Mouse (Mus musculus) neural tube, embryonic 13.5 days (tissue): ENCODE data around the gene Becn1. TPM values are rescaled to one million over a fixed set of nuclear protein-coding genes. Genes with fewer than 3 reads are reported as not detected.
A peak's percentile ranks its signal among the peaks of the same experiment; 100 is the strongest.

Experiments
- ATAC-seq: fragments of 200-750 bp; cut with Nextera tagmentation; 2 replicates; pipeline ENCODE4 v1.8.0; 2017; ENCODE audit warnings: low read depth, mild to moderate bottlenecking, moderate TSS enrichment, moderate library complexity
- H3K27ac ChIP-seq: fragments of 300-500 bp; sonication (generic); replicated peaks from 2 replicates; pipeline ENCODE4 v1.5.1; 2015; ENCODE audit warnings: moderate library complexity, mild to moderate bottlenecking, inconsistent platforms
- H3K27me3 ChIP-seq: fragments of 300-500 bp; sonication (generic); 2 replicates; pipeline ENCODE4 v1.6.1; 2015; ENCODE audit warnings: mild to moderate bottlenecking, inconsistent platforms
- H3K36me3 ChIP-seq: fragments of 300-500 bp; sonication (generic); 2 replicates; pipeline ENCODE4 v1.6.1; 2015; ENCODE audit warnings: mild to moderate bottlenecking, inconsistent platforms
- H3K4me1 ChIP-seq: fragments of 300-500 bp; sonication (generic); replicated peaks from 2 replicates; pipeline ENCODE4 v1.6.1; 2015; ENCODE audit warnings: inconsistent platforms
- H3K4me2 ChIP-seq: fragments of 300-500 bp; sonication (generic); 2 replicates; pipeline ENCODE4 v1.6.1; 2015; ENCODE audit warnings: inconsistent platforms, mild to moderate bottlenecking, moderate library complexity
- H3K4me3 ChIP-seq: fragments of 300-500 bp; sonication (generic); 2 replicates; pipeline ENCODE4 v1.5.1; 2015; ENCODE audit warnings: mild to moderate bottlenecking, inconsistent platforms
- H3K9ac ChIP-seq: fragments of 300-500 bp; sonication (generic); 2 replicates; pipeline ENCODE4 v1.6.1; 2015; ENCODE audit warnings: moderate library complexity, mild to moderate bottlenecking, inconsistent platforms
- H3K9me3 ChIP-seq: fragments of 300-500 bp; sonication (generic); 2 replicates; pipeline ENCODE4 v1.6.1; 2016; ENCODE audit warnings: inconsistent platforms
- WGBS: fragments of 180-500 bp; shearing (Covaris S2); methylation state at CpG from one replicate; pipeline ENCODE4 v1.1.7; 2015; 5-methylcytosine and 5-hydroxymethylcytosine counted together
- polyA plus RNA-seq: library from polyadenylated mRNA; unstranded; fragments of >200 nt; fragmentation: Nextera tagmentation; extraction: Ambion mirVana; gene quantifications from 2 replicates; pipeline ENCODE4 v1.2.1, GENCODE M21; 2015

The Becn1 gene
- polyA plus RNA-seq, 1 experiment from 2014 or later, result 178 TPM

DNA sequence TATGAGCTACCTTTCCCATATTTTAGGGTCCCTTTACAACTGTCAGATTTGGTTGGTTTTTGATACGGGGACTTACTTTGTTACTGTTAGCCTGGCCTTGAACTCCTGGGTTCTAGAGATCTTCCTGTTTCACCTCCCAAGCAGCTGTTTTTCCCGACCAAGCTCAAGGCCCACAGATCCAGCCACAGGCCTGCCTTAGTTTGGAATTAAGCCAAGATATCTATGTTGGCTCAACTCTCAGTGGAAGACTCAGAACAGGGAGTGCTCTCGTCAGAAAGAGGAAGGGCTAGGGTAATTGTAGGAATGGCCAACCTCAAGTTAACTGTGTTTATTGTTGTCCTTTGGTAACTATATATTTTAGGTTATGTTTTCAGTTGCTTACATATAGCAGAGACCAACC is 10.1 kb upstream of the Becn1 start:
- no peak for ATAC-seq
- Histone ChIP-seq H3K4me2 (no peak overlapping the region), H3K4me1 (peaks cover 13% of the 10 kb centered on the region), H3K27me3 (0 out of 2 replicates have a peak, but pooled peaks cover 5% of the 10 kb centered on the region), H3K9me3 (no peaks in the 10 kb centered on the region), H3K9ac (no peak overlapping the region), H3K4me3 (no peak overlapping the region), H3K27ac (no peak overlapping the region), H3K36me3 (no peaks in the 10 kb centered on the region)
- 76% methylated on average over 3 of the region's 3 CpGs for WGBS

DNA sequence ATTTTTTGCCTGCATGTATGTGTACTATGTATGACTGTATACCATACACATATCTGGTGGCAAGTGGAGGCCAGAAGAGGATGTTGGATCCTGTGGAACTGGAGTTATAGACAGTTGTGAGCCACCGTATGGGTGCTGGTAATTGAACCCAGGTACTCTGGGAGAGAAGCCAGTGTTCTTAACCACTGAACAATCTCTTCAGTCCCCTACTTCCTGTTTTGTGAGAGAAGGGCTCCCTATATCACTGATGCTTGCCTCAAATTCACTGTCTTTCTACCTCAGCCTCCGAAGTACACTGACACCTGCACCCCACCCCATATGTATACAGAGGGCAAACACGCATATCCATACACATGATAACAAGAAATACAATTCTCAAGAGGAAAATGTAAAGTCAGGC is 9.0 kb upstream of the Becn1 start:
- no peaks in the 10 kb centered on the region for H3K9me3 ChIP-seq
- WGBS, result 86% methylated on average over 3 of the region's 3 CpGs
- 0 out of 2 replicates have a peak, but pooled peaks cover 5% of the 10 kb centered on the region for H3K27me3 ChIP-seq
- no peak for ATAC-seq
- 0 out of 2 replicates have a peak, but pooled peaks cover 7% of the 10 kb centered on the region for H3K4me1 ChIP-seq
- H3K4me2 ChIP-seq, result no peak overlapping the region
- no peak overlapping the region for H3K27ac ChIP-seq
- H3K4me3 ChIP-seq, result no peak overlapping the region
- H3K9ac ChIP-seq, result no peak overlapping the region
- no peaks in the 10 kb centered on the region for H3K36me3 ChIP-seq

DNA sequence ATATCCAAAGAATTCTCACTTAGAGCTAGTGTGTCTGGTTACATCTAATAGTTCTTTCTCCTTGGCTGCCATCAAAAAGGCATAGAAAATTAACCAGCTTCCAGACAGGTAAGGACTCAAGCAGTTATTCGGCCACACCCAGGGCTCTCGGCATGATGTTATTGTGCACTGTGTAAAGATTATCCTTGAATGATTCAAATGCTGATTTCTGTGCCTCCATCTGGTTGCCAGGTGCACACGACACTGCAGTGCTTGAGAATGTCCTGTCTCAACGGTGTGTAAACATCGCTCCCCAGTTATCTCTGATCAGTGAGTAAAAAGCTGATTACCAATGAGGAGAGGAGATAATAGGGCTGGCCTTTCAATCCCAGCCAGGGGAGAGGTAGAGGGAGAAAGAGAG is 5.7 kb upstream of the Becn1 start:
- no peak overlapping the region for H3K27ac ChIP-seq
- no peak overlapping the region for H3K4me2 ChIP-seq
- WGBS, result 49% methylated on average over 5 of the region's 5 CpGs
- H3K36me3 ChIP-seq, result no peaks in the 10 kb centered on the region
- H3K4me3 ChIP-seq, result no peak overlapping the region
- no peaks in the 10 kb centered on the region for H3K9me3 ChIP-seq
- H3K9ac ChIP-seq, result no peak overlapping the region
- no peak for ATAC-seq
- peaks cover 5% of the 10 kb centered on the region; the same call in 1 of the 2 replicates for H3K27me3 ChIP-seq
- H3K4me1 ChIP-seq, result no peaks in the 10 kb centered on the region

DNA sequence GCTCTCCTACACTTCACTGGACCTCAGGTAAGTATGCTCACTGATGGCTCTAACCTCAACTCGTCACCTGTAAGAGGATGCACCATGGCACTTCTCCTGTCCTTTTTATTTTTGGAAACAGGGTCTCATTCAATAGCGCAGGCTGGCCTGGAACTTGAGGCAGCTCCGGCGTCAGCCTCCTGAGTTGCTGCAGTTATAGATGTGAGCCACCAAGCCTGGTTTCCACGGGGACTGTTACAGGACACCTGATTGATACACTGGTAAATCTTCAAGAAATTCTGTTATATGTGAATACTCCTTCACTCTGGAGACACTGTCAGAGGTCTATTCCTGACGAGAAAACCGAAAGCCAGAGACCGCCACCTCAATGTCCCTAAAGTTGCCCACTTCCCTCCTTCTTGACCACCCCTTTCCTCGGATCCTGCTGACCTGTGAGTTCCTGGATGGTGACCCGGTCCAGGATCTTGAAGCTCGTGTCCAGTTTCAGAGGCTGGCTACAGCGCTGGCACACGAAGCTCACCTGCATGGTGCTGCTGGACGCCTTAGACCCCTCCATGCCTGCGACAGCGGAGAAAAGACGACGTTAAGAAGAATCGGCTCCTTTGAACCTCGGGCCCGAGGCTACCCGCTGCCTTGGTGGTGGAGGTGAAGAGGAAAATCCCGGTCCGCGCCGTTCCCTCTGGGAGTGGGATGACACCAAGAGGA is 635 bp downstream of the Becn1 start:
- peak; percentile 38; the same call in 1 of the 2 replicates for ATAC-seq
- H3K36me3 ChIP-seq, result peaks cover 26% of the 10 kb centered on the region
- H3K9me3 ChIP-seq, result no peaks in the 10 kb centered on the region
- H3K27me3 ChIP-seq, result no peaks in the 10 kb centered on the region; the same call in 1 of the 2 replicates
- H3K4me2 ChIP-seq, result peak overlapping the region; percentile 100
- H3K9ac ChIP-seq, result peak overlapping the region; percentile 93
- WGBS, result 14% methylated on average over 26 of the region's 26 CpGs
- peak overlapping the region; percentile 93 for H3K4me3 ChIP-seq
- peak overlapping the region; percentile 49 for H3K27ac ChIP-seq
- peaks cover 22% of the 10 kb centered on the region for H3K4me1 ChIP-seq

DNA sequence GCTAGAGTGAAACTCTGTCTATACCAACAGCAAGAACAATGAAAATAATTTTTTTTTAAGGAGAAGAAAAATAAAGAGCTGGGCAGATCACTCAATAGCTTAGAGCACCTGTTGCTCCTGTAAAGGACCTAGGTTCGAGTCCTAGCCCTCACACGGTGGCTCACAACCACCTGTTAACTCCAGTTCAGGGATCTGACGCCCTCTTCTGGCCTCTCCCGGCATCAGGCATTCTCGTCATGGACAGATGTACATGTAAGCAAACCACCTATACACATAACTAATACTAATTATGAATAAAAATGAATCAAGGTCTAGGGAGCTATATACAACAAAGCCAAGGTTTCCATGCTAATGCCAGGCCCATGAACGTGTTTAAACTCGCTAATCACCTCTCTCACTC is 1.2 kb downstream of the Becn1 start:
- ATAC-seq, result no peak
- Histone ChIP-seq H3K4me1 (peaks cover 22% of the 10 kb centered on the region), H3K27me3 (no peaks in the 10 kb centered on the region; the same call in 1 of the 2 replicates), H3K36me3 (peaks cover 31% of the 10 kb centered on the region), H3K27ac (no peak overlapping the region), H3K9ac (peak overlapping the region; percentile 93), H3K4me2 (peak overlapping the region; percentile 100), H3K4me3 (peak overlapping the region; percentile 93), H3K9me3 (no peaks in the 10 kb centered on the region)
- 70% methylated on average over 7 of the region's 7 CpGs for WGBS

DNA sequence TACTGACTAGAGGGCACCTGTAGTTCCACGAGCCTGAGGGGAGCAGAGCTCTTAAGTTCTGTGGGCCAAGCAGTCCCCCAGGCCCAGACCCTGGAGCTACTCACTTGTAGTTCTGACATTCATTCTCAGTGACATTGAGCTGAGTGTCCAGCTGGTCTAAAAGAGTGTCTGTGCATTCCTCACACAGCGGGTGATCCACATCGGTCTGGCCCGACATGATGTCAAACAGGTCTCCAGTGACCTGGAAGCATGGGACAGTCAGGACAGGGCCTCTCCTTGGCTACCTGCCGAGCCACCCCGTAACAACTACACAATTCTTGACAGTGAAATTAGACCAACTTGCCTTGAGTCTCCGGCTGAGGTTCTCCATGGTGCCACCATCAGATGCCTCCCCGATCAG is 6.9 kb downstream of the Becn1 start:
- ATAC-seq, result no peak
- Histone ChIP-seq H3K36me3 (peaks cover 86% of the 10 kb centered on the region), H3K27ac (no peak overlapping the region), H3K9me3 (no peaks in the 10 kb centered on the region), H3K9ac (no peak overlapping the region), H3K4me2 (no peak overlapping the region), H3K4me1 (peaks cover 8% of the 10 kb centered on the region), H3K27me3 (no peaks in the 10 kb centered on the region), H3K4me3 (no peak overlapping the region)
- WGBS, result 94% methylated on average over 8 of the region's 8 CpGs

DNA sequence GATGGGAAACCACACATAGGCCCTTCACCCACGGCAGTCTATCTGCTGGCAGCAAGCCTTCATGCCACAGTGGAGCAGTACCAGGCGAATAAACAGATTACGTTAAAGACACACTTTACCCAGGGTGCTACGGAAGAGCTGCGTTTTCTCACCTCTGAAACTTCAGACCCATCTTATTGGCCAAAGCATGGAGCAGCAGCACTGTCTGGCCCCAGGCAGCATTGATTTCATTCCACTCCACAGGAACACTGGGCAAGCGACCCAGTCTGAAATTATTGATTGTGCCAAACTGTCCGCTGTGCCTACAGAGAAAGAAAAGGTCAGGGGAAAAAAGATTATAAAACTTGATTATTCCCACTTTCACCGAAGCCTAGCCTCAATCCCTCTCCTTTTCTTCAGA is 10.9 kb downstream of the Becn1 start:
- no peak overlapping the region for H3K9ac ChIP-seq
- H3K9me3 ChIP-seq, result no peaks in the 10 kb centered on the region
- no peaks in the 10 kb centered on the region for H3K4me1 ChIP-seq
- H3K27me3 ChIP-seq, result no peaks in the 10 kb centered on the region
- ATAC-seq, result no peak
- no peak overlapping the region for H3K27ac ChIP-seq
- no peak overlapping the region for H3K4me3 ChIP-seq
- H3K4me2 ChIP-seq, result no peak overlapping the region
- 97% methylated on average over 8 of the region's 8 CpGs for WGBS
- peaks cover 95% of the 10 kb centered on the region for H3K36me3 ChIP-seq

DNA sequence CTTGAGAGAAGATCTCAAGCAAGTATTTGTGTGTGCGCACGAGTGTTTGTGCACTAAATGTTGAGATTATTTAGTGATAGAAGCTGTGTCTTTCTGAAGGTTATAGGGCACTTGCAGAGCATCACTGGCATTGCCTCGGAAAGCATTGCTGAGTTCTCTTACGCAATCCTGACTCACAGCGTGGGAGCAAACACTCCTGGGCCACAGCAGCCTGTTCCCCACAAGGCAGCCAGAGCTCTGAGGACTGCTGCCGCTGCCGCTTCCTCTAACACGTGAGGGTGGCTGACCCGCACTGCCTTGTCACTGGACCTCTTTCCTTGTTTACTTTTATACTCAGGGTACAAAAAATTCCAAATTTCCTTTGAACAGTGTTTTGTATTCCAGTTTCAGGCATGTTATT is 14.8 kb downstream of the Becn1 start:
- H3K9ac ChIP-seq, result no peak overlapping the region
- peaks cover 61% of the 10 kb centered on the region for H3K36me3 ChIP-seq

DNA sequence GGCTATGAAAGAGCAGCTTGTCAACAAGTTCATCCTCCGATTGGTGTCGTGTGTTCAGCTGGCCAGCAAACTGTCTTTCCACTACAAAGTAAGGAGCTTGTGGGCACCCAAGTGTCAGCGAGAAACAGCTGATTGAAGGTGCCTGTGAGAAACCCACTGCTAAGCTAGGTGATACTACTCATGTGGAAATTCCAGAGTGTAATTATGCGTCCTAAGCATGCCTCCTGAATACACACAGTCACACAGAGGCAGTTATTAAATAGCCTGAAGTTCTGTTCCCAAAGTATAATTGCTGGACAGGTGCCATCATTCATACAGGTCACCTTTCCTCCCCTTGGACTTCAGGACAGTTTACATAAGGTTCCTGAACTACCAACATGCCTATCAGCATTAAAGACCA is 18.3 kb downstream of the Becn1 start:
- Histone ChIP-seq H3K4me3 (no peak overlapping the region), H3K27ac (no peak overlapping the region), H3K4me2 (no peak overlapping the region), H3K9ac (no peak overlapping the region), H3K9me3 (no peaks in the 10 kb centered on the region), H3K4me1 (peaks cover 4% of the 10 kb centered on the region), H3K36me3 (peaks cover 26% of the 10 kb centered on the region), H3K27me3 (peaks cover 9% of the 10 kb centered on the region; the same call in 1 of the 2 replicates)
- 67% methylated on average over 4 of the region's 4 CpGs for WGBS
- no peak for ATAC-seq

More for the DNA sequence above, 14.8 kb downstream of the Becn1 start:
- no peaks in the 10 kb centered on the region for H3K4me1 ChIP-seq
- H3K27ac ChIP-seq, result no peak overlapping the region
- no peak for ATAC-seq
- no peaks in the 10 kb centered on the region for H3K9me3 ChIP-seq
- no peak overlapping the region for H3K4me3 ChIP-seq
- 89% methylated on average over 9 of the region's 9 CpGs for WGBS
- no peak overlapping the region for H3K4me2 ChIP-seq
- no peaks in the 10 kb centered on the region for H3K27me3 ChIP-seq

DNA sequence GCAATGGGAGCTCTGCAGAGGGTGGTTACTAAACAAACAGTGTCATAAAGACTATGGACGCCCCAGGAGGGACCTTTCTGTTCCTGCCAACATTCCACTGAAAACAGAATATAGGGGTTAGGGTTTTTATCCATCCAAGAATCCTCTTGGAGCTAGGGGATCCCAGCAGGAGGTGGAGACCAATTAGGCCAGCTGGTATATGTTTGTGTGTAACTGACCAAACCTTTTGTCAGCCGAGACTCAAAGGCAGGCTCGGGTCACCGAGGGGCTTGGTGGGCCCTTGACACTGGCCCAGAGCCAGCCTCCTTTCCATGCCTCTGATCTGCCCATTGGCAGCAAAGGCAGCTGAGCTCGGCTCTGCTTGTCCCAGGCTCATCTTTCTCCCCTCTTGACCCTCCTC is 19.2 kb downstream of the Becn1 start:
- peaks cover 9% of the 10 kb centered on the region for H3K4me1 ChIP-seq
- H3K9ac ChIP-seq, result no peak overlapping the region
- H3K4me3 ChIP-seq, result no peak overlapping the region
- peaks cover 9% of the 10 kb centered on the region; the same call in 1 of the 2 replicates for H3K27me3 ChIP-seq
- no peaks in the 10 kb centered on the region for H3K9me3 ChIP-seq
- no peak overlapping the region for H3K27ac ChIP-seq
- peaks cover 17% of the 10 kb centered on the region for H3K36me3 ChIP-seq
- 20% methylated on average over 5 of the region's 5 CpGs for WGBS
- no peak for ATAC-seq
- no peak overlapping the region for H3K4me2 ChIP-seq

DNA sequence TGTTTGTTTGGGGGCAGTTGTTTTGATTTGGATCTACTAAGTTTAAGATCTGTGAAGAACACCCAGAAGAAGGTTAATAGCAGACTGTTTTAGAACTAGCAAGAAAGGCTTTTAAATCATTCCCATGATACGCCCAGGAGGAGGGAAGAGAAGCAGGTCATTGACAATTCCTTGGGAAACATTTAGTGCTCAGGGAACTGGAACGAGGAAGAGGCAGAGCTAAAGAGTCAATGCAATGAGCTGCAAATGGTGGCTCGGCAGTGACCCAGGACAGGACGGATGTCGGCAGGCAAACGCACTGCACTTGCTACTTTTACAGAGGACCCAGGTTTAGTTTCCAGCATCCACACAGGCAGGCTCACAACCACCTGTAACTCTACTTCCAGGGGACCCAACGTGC is 21.2 kb downstream of the Becn1 start:
- no peak overlapping the region for H3K9ac ChIP-seq
- peaks cover 27% of the 10 kb centered on the region for H3K4me1 ChIP-seq
- no peak overlapping the region for H3K4me2 ChIP-seq
- no peak overlapping the region for H3K4me3 ChIP-seq
- 40% methylated on average over 7 of the region's 7 CpGs for WGBS
- peaks cover 9% of the 10 kb centered on the region; the same call in 1 of the 2 replicates for H3K27me3 ChIP-seq
- peaks cover 10% of the 10 kb centered on the region; the same call in 1 of the 2 replicates for H3K36me3 ChIP-seq
- no peaks in the 10 kb centered on the region for H3K9me3 ChIP-seq
- ATAC-seq, result no peak
- no peak overlapping the region for H3K27ac ChIP-seq

DNA sequence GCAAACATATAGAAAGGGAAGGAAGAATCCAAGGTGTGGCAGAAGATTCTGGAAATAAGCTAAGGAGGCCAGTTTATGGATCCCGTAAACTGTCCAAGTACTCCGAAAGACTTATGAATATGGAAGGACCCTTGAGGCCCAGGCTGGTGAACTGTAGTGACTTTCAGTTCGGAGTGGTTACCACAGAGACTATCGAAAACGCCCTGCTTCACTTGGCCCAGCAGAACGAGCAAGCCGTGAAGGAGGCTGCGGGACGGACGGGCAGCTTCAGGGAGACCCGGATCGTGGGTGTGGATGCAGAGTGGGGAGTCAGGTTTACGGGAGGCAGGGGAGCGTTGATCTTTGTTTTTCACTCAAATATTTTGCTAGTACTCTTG is 22.9 kb downstream of the Becn1 start:
- Histone ChIP-seq H3K4me3 (peak overlapping the region; percentile 75), H3K27ac (no peak overlapping the region), H3K9me3 (no peaks in the 10 kb centered on the region), H3K9ac (0 out of 2 replicates have a peak overlapping the region, but pooled peaks have one; percentile 88), H3K4me1 (peaks cover 27% of the 10 kb centered on the region), H3K36me3 (peaks cover 10% of the 10 kb centered on the region; the same call in 1 of the 2 replicates), H3K4me2 (peak overlapping the region; percentile 88), H3K27me3 (peaks cover 9% of the 10 kb centered on the region; the same call in 1 of the 2 replicates)
- peak; percentile 37; the same call in 1 of the 2 replicates for ATAC-seq
- WGBS, result 65% methylated on average over 14 of the region's 14 CpGs
